In the genomic region with DNA sequence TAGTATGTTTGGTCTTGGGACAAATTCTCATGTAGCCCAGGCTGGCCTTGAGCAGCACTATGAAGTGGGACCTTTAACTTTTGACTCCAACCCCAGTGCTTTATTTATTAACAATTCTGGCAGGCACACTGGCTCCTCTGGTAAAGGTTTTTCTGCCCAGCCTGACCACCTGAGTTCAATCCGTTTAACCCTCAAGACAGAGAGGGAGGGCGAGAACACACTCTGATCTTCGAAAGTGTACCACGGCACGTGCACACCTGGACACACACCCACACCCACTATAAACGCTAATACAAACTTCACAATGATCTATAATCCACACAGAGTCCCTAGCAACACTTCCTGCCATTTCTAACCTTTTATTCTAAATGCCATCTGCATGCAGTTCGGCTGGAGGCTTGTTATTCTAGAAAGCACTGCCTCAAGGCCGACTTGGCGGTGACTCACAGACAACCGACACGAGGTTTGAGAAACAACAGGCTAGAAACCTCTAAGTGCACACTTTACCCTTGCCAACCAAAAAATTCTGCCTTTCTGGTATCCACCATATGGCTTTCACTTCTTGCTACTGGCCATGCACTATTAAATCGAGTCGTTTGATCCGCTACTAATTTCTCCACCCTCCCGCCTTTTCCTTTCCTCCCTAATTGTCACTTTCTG, we compare ENCODE assay signal across 7 mouse cellular contexts. TPM values are rescaled to one million over a fixed set of nuclear protein-coding genes. Genes with fewer than 3 reads are reported as not detected.
A peak's percentile ranks its signal among the peaks of the same experiment; 100 is the strongest.
DNase-seq lines count a peak whose midpoint lies in the region; ATAC-seq lines count a peak whose summit lies in the region.

No protein-coding gene starts in this region.

- peak overlapping the region; percentile 67 for H3K4me2 ChIP-seq in neural tube, embryonic 11.5 days (ENCODE audit: low read depth)
- H3K4me2 ChIP-seq in neural tube, embryonic 15.5 days, result peak overlapping the region; percentile 89

- no peaks in the 10 kb centered on the region for H3K27me3 ChIP-seq in neural tube, embryonic 11.5 days (ENCODE audit: control insufficient read depth, insufficient read depth, low read length)
- H3K27me3 ChIP-seq in forebrain, embryonic 10.5 days (ENCODE audit: poor library complexity, severe bottlenecking), result no peaks in the 10 kb centered on the region
- H3K27me3 ChIP-seq in neural tube, embryonic 15.5 days (replicated peaks), result no peaks in the 10 kb centered on the region

- peaks cover 4% of the 10 kb centered on the region; the same call in 1 of the 2 replicates for H3K4me1 ChIP-seq in neural tube, embryonic 11.5 days (ENCODE audit: control insufficient read depth, insufficient read depth, low read length)
- H3K4me1 ChIP-seq in forebrain, embryonic 10.5 days, result peaks cover 24% of the 10 kb centered on the region
- H3K4me1 ChIP-seq in neural tube, embryonic 15.5 days, result peaks cover 14% of the 10 kb centered on the region

- DNase-seq in neural tube, embryonic 11.5 days (ENCODE audit: low spot score), result no peak
- DNase-seq in neural tube, embryonic 10.5 days (ENCODE audit: extremely low spot score, low spot score), result no peak
- DNase-seq in forebrain, embryonic 10.5 days (ENCODE audit: extremely low spot score, low spot score), result no peak
- peak; percentile 40 to 44 for DNase-seq in kidney, postnatal 36 days
- DNase-seq in layer of hippocampus, postnatal 14 days (ENCODE audit: low spot score in 2 of 2), result no peak

- peak overlapping the region; percentile 64 for H3K4me3 ChIP-seq in neural tube, embryonic 11.5 days (ENCODE audit: low read depth, low read length)
- peak overlapping the region; percentile 92 for H3K4me3 ChIP-seq in forebrain, embryonic 10.5 days
- peak overlapping the region; percentile 94 for H3K4me3 ChIP-seq in neural tube, embryonic 15.5 days (replicated peaks)

- no peaks in the 10 kb centered on the region for H3K9me3 ChIP-seq in neural tube, embryonic 11.5 days (ENCODE audit: control insufficient read depth, low read length)
- no peaks in the 10 kb centered on the region for H3K9me3 ChIP-seq in forebrain, embryonic 10.5 days
- no peaks in the 10 kb centered on the region for H3K9me3 ChIP-seq in neural tube, embryonic 15.5 days (replicated peaks)

- peaks cover 7% of the 10 kb centered on the region for H3K36me3 ChIP-seq in neural tube, embryonic 11.5 days (ENCODE audit: control insufficient read depth, insufficient read depth, low read length)
- H3K36me3 ChIP-seq in forebrain, embryonic 10.5 days (replicated peaks), result peaks cover 31% of the 10 kb centered on the region
- peaks cover 22% of the 10 kb centered on the region for H3K36me3 ChIP-seq in neural tube, embryonic 15.5 days

- no peak for ATAC-seq in neural tube, embryonic 11.5 days (ENCODE audit: insufficient read depth, low FRiP score, low TSS enrichment)
- ATAC-seq in activated CD4-positive, CD25-positive, alpha-beta regulatory T cell, adult 4 months, result peak; percentile 29
- no peak for ATAC-seq in neural tube, embryonic 15.5 days (ENCODE audit: low FRiP score)

- no peak overlapping the region for H3K27ac ChIP-seq in neural tube, embryonic 11.5 days (ENCODE audit: low read depth, low read length)
- H3K27ac ChIP-seq in forebrain, embryonic 10.5 days, result peak overlapping the region; percentile 94
- no peak overlapping the region for H3K27ac ChIP-seq in neural tube, embryonic 15.5 days (replicated peaks)

- H3K9ac ChIP-seq in neural tube, embryonic 11.5 days (ENCODE audit: low read length), result peak overlapping the region; percentile 70
- peak overlapping the region; percentile 75 for H3K9ac ChIP-seq in neural tube, embryonic 15.5 days (replicated peaks)

- WGBS in neural tube, embryonic 11.5 days, result 19% methylated on average over 15 of the region's 15 CpGs
- 23% methylated on average over 15 of the region's 15 CpGs for WGBS in forebrain, embryonic 10.5 days
- 17% methylated on average over 15 of the region's 15 CpGs for WGBS in neural tube, embryonic 15.5 days

RNA-seq across cellular contexts. Expression of a gene that starts 0.8 kb away (rescaled TPM):
- polyA plus RNA-seq in neural tube, embryonic 11.5 days (2014; fragmentation: Nextera tagmentation; extraction: Ambion mirVana), result 65.7 and 66.5 TPM in 2 replicates
- polyA plus RNA-seq in activated CD4-positive, CD25-positive, alpha-beta regulatory T cell, adult 4 months (2017; shearing (Covaris generic)), result 10 to 100 TPM; 27.4 to 37.8 TPM
- 107 and 111 TPM in 2 replicates for polyA plus RNA-seq in forebrain, embryonic 10.5 days (2016; fragmentation: Nextera tagmentation; extraction: Ambion mirVana)
- 22.8 and 32.5 TPM in 2 replicates for polyA plus RNA-seq in neural tube, embryonic 15.5 days (2015; fragmentation: Nextera tagmentation; extraction: Ambion mirVana)
- 10 to 100 TPM; 15.1 to 16.6 TPM for total RNA-seq in layer of hippocampus, postnatal 14 days (2021)

Comparison
In these comparisons a context has a peak if more than half of its experiments do, and no peak if none do; other contexts are left out.
1. DNase-seq: peak in kidney, postnatal 36 days (2 of 2); none in neural tube, embryonic 11.5 days (single experiment), neural tube, embryonic 10.5 days (single experiment), forebrain, embryonic 10.5 days (single experiment) and layer of hippocampus, postnatal 14 days (0 of 2).
2. Peak in every context shown above with its lines, with median percentiles within 50 percentile points of each other: H3K4me3 ChIP-seq.